Mouse (Mus musculus): Measurements from ENCODE around the gene Ankrd28.

Gene Ankrd28

DNA sequence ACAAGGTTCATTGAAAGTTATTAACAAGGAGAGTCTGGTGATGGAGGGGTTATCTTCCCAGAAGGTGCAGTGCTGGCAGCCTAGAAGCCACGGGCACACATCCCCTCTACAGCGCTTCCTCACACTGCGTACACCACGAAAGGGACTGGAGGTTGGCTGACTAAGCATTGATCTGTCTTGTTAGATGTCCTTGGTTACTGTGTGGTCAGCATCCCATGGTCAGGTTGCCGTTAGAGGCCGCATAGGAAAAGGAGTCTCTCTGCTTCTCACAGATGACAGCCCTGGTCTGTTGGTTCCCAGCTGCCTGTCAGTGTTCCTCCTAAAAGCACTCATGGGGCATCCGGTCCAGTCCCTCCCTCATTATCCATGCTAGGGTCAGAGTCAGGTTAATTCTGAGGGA, 179.2 kb downstream of the Ankrd28 start:
- no peak for DNase-seq (ENCODE audit: low read depth, low spot score)

DNA sequence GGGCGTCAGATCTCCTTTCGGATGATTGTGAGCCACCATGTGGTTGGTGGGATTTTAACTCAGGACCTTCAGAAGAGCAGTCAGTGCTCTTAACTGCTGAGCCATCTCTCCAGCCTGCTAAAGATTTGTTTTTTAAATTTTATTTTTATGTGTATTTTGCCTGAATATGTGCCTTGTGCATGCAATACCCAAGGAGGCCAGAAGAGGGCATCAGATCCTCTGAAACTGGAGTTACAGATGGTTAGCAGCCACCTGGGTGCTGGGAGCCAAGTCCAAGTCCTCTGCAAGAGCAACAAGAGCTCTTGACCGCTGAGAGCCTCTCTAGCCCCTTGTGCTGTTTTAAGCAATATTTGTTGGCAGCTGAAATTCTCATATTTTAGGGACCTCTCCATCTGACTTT, 180.1 kb downstream of the Ankrd28 start:
- DNase-seq (ENCODE audit: low read depth, low spot score) = no peak

Data from CD4-positive helper T cell, adult 2 months (primary cell).